Mouse (Mus musculus): ENCODE results near the gene Myd88.

- no peak for TF ChIP-seq CTCF (IDR thresholded peaks at IDR 0.05; ENCODE audit: control insufficient read depth, insufficient read depth, insufficient replicate concordance, low read depth, low read length)
- no peak for TF ChIP-seq POLR2A (IDR thresholded peaks at IDR 0.05; ENCODE audit: control insufficient read depth, low read depth, low read length)
Measured at GRCm38 (mm10) chr9:119339558-119340211, 1.5 kb downstream of the Myd88 start, which contains the start of gene Acaa1a.

Measured in testis, adult 2 months (tissue).